Mouse (Mus musculus) CH12.LX (cell line): ENCODE results near the gene Rad54l2. TPM values are rescaled to one million over a fixed set of nuclear protein-coding genes. Genes with fewer than 3 reads are reported as not detected.

ENCODE experiments used
- CHD2 ChIP-seq: IDR thresholded peaks from 2 replicates; pipeline ENCODE4 v1.6.1; 2011; ENCODE audit warnings: low read length, improper control_type of control experiment
- CTCF ChIP-seq, 2 experiments: IDR thresholded peaks in 1 of 2; conservative IDR thresholded peaks in 1 of 2; 2 replicates each; pipeline ENCODE4 v1.5.1; 2011 to 2012; ENCODE audit warnings: low read depth in 2 of 2, low read length in 2 of 2, improper control_type of control experiment in 1 of 2, inconsistent platforms in 1 of 2, mild to moderate bottlenecking in 1 of 2, moderate library complexity in 1 of 2
- ELF1 ChIP-seq: IDR thresholded peaks from 2 replicates; pipeline ENCODE4 v1.6.1; 2014; ENCODE audit warnings: low read depth, mild to moderate bottlenecking, inconsistent platforms, low read length, improper control_type of control experiment
- EP300 ChIP-seq: IDR thresholded peaks from 2 replicates; pipeline ENCODE4 v1.6.1; 2011; ENCODE audit warnings: low read length, improper control_type of control experiment
- MAFK ChIP-seq: IDR thresholded peaks from 2 replicates; pipeline ENCODE4 v1.6.1; 2011; ENCODE audit warnings: low read length, improper control_type of control experiment; ENCODE audit not compliant: insufficient replicate concordance
- RAD21 ChIP-seq: IDR thresholded peaks from 2 replicates; pipeline ENCODE4 v1.6.1; 2011; ENCODE audit warnings: low read depth, mild to moderate bottlenecking, low read length, improper control_type of control experiment, moderate library complexity
- RCOR1 ChIP-seq: conservative IDR thresholded peaks from 2 replicates; pipeline ENCODE4 v1.6.1; 2012; ENCODE audit warnings: low read depth, mild to moderate bottlenecking, inconsistent platforms, low read length, improper control_type of control experiment
- USF2 ChIP-seq: conservative IDR thresholded peaks from 2 replicates; pipeline ENCODE4 v1.6.1; 2011; ENCODE audit warnings: low read depth, low read length, improper control_type of control experiment
- polyA plus RNA-seq: library from polyadenylated mRNA; unstranded; fragments of >175 nt; gene quantifications from 2 replicates; pipeline ENCODE4 v1.2.1, GENCODE M21; 2012; ENCODE audit warnings: low read depth; ENCODE audit not compliant: insufficient read length
- total RNA-seq, 2 experiments: library from RNA; depleted of rRNA; stranded (reverse); fragments of 300-350 nt in 1 of 2; fragments of >200 nt in 1 of 2; gene quantifications; 2 replicates each; pipeline ENCODE4 v1.2.3; 2012 to 2014

Rad54l2 gene
- total and polyA plus RNA-seq, 3 experiments, result 7.2 to 16.5 (median 11.6) TPM

DNA sequence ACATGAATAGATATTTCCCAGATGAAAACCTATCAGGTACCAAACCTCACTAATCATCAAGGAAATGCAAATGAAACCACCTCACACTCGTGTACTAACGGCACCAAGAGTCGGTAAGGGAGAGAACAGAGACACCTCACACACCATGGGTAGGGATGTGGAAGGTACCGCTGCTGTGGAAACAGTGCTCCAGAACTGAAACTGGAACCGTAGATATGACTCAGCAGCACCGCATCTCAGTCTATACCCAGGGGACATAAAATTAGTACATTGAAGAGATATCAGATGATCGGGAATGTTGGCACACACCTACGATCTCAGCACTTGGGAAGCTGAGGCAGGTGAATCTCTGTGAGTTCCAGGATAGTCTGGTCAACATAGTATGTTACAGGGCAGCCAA is 150.8 kb downstream of the Rad54l2 start (continued):
- TF ChIP-seq EP300, result peak; percentile 90
- TF ChIP-seq ELF1, result no peak
- no peak for TF ChIP-seq USF2
- 0 out of 2 replicates have a peak, but pooled peaks have one; percentile 32 for TF ChIP-seq CHD2
- TF ChIP-seq RAD21, result no peak
- TF ChIP-seq MAFK, result no peak
- TF ChIP-seq RCOR1, result no peak
- TF ChIP-seq CTCF (conservative IDR thresholded peaks at IDR 0.05 in 1 of 2, IDR thresholded peaks at IDR 0.05 in 1 of 2; ENCODE audit: low read depth in 2 of 2, low read length in 2 of 2), result no peak

Other genes starting within 250 kb of the Rad54l2 start
- not detected in 2 replicates for gene Iqcf3, start 227.6 kb downstream of the Rad54l2 start, total RNA-seq (2012; rRNA removed)
- gene Iqcf3, start 227.6 kb downstream of the Rad54l2 start, total RNA-seq (2014; rRNA removed), result not detected in 2 replicates
- gene Iqcf3, start 227.6 kb downstream of the Rad54l2 start, polyA plus RNA-seq, result not detected in 2 replicates
- gene Iqcf4, start 218.2 kb downstream of the Rad54l2 start, total RNA-seq (2012; rRNA removed), result not detected in 2 replicates
- not detected in 2 replicates for gene Iqcf4, start 218.2 kb downstream of the Rad54l2 start, total RNA-seq (2014; rRNA removed)
- not detected in 2 replicates for gene Iqcf4, start 218.2 kb downstream of the Rad54l2 start, polyA plus RNA-seq
- not detected in 2 replicates for gene Iqcf6, start 162.6 kb downstream of the Rad54l2 start, total RNA-seq (2012; rRNA removed)
- not detected in 2 replicates for gene Iqcf6, start 162.6 kb downstream of the Rad54l2 start, total RNA-seq (2014; rRNA removed)
- gene Iqcf6, start 162.6 kb downstream of the Rad54l2 start, polyA plus RNA-seq, result not detected in 2 replicates
- gene Grm2, start 133.1 kb downstream of the Rad54l2 start, total RNA-seq (2012; rRNA removed), result not detected in 2 replicates
- gene Grm2, start 133.1 kb downstream of the Rad54l2 start, total RNA-seq (2014; rRNA removed), result not detected in 2 replicates
- gene Grm2, start 133.1 kb downstream of the Rad54l2 start, polyA plus RNA-seq, result not detected in 2 replicates
- 33.6 and 45.3 TPM in 2 replicates for gene Tex264, start 103.3 kb downstream of the Rad54l2 start, total RNA-seq (2012; rRNA removed)
- gene Tex264, start 103.3 kb downstream of the Rad54l2 start, total RNA-seq (2014; rRNA removed), result 30.9 and 34.3 TPM in 2 replicates
- gene Tex264, start 103.3 kb downstream of the Rad54l2 start, polyA plus RNA-seq, result 45.2 and 54.8 TPM in 2 replicates
- gene Dcaf1, start 32.7 kb upstream of the Rad54l2 start, total RNA-seq (2012; rRNA removed), result 43.9 and 48.5 TPM in 2 replicates
- 40.9 and 44.9 TPM in 2 replicates for gene Dcaf1, start 32.7 kb upstream of the Rad54l2 start, total RNA-seq (2014; rRNA removed)
- 36.1 and 42.9 TPM in 2 replicates for gene Dcaf1, start 32.7 kb upstream of the Rad54l2 start, polyA plus RNA-seq
- gene Rbm15b, start 98.2 kb upstream of the Rad54l2 start, total RNA-seq (2012; rRNA removed), result 17.4 and 26.4 TPM in 2 replicates
- gene Rbm15b, start 98.2 kb upstream of the Rad54l2 start, total RNA-seq (2014; rRNA removed), result 10.9 and 11.4 TPM in 2 replicates
- 15.6 and 19.5 TPM in 2 replicates for gene Rbm15b, start 98.2 kb upstream of the Rad54l2 start, polyA plus RNA-seq
- 181 and 385 TPM in 2 replicates for gene Manf, start 102.8 kb upstream of the Rad54l2 start, total RNA-seq (2012; rRNA removed)
- 292 and 325 TPM in 2 replicates for gene Manf, start 102.8 kb upstream of the Rad54l2 start, total RNA-seq (2014; rRNA removed)
- 330 and 358 TPM in 2 replicates for gene Manf, start 102.8 kb upstream of the Rad54l2 start, polyA plus RNA-seq